Mouse (Mus musculus): Measurements from ENCODE around the gene Iqcc.

DNA sequence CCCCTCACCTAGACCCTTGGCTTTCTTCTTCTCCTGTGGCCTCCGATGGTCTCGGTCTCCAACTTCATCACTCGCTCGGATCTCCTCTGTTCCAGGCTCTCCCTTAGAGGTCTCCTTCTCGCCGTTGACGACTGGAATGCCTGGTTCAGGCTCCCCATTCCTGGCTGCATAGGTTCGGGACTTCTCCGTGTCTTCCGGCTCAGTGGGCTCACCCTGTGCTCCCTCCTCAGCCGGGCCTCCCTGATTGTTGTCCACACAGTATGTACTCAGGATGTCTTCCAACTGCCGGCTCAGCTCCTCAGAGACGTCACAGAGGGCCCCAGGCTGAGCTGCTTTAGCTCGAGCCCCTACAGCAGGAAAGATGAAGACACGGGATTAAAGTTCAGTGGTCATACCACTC lies 20.3 kb upstream of the Iqcc start:
- TF ChIP-seq CTCF (IDR thresholded peaks at IDR 0.05; ENCODE audit: low read depth) (no peak), EP300 (IDR thresholded peaks at IDR 0.05; ENCODE audit: low read depth) (no peak)
